Mouse (Mus musculus) T-cell, adult 2 months (primary cell): ENCODE data around the gene Gm11172.
"Not testable (repeated sequence)": the region's sequence is repeated elsewhere in the genome, so short reads cannot be mapped to it uniquely, and the experiment has no call there.

Experiments used
- DNase-seq: peaks from one replicate; pipeline ENCODE4 v3.0.0; 2022; ENCODE audit warnings: low spot score

Gene Gm11172

DNA sequence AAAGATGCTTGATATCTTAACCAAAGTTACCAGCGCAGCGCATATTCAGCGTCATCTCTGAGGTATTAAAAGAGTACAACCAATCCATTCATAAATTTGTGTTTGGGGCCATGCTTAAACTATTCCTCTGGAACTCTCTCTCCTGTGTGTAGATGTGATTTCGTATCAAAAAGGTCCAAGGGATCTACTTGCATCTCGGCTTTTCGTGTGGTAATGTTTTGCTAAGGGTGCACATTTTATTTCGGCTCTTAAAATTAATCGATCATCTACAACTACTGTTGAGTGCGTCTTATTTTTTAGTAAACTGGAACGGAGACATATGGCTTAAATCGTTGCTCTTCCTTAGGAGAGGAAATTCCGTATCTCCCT lies 21.8 kb downstream of the Gm11172 start:
- DNase-seq: no peak

GRCm38 (mm10) chr16:10834911-10835587 lies 22.3 kb downstream of the Gm11172 start, which contains the start of gene Rmi2:
Gene Rmi2 (plus strand): TSS chr16:10835059.
- DNase-seq: peak; percentile 83

GRCm38 (mm10) chr16:10836388-10836787 lies 23.7 kb downstream of the Gm11172 start:
- no peak for DNase-seq

- DNase-seq: no peak
These were observed 24.5 kb downstream of the Gm11172 start for GRCm38 (mm10) chr16:10837250-10837649.

DNA sequence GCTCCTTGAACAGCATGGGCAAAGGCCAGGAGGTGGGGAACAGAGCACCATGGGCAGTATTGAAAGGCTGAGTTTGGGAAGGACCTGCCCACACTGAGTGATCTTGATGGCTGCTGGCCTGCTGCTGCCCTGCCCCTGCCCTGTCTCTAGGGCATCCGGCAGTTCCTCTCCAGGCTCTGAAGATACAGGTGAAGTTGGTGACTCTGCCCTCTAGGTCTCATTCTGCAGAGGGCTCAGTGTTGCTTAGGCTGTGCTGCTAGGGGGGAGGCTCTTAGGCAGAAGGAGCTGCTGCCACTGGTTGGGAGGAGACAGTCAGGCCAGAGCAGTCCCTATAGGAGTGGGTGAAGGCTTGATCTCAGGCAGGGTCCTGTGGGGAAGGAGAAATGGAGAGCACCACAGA lies 25.2 kb downstream of the Gm11172 start:
- DNase-seq: no peak

- DNase-seq: no peak
These were observed 26.0 kb downstream of the Gm11172 start for GRCm38 (mm10) chr16:10838487-10839245.

- DNase-seq: no peak
These were observed 27.3 kb downstream of the Gm11172 start for GRCm38 (mm10) chr16:10840018-10840417.

GRCm38 (mm10) chr16:10842282-10842855 lies 29.7 kb downstream of the Gm11172 start:
- DNase-seq: no peak

DNA sequence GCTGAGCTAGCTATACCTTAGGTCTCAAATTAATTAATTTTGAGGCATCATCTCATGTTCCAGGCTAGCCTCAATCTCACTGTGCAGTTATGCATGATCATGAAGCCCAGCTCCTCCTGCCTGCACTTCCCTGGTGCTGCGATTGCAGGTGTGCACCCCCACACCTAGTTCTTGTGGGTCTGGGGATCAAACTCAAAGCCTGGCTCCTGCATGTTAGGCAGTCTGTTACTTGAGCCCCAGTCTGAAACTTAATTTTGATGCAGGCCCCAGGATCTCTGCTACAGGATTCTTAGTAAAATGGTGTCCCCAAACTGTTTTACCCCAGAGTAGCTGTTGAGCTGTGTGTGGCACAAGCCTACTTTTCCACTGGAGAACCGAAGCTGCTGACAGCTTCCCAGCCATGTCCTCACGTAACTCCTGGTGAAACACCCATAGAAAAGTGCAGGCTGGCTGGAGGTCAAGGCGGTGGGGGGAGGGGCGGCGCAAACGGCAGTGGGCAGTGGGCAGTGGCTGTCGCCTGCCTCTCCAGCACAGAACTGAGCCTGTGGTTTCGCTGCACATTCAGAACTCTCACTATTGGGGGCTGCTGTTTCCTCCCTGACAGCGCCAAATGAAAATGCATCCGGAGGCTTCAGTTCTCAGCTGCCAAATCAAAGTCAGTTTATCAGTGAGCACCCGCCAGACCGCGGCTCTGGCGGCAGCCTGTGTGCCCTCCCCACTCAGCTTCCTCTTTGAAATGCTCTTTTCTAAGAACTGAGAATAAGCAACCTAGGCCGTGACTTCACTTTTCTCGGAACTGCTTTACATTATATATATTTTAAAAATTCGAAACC lies 31.0 kb downstream of the Gm11172 start:
- DNase-seq: peak; percentile 85

DNA sequence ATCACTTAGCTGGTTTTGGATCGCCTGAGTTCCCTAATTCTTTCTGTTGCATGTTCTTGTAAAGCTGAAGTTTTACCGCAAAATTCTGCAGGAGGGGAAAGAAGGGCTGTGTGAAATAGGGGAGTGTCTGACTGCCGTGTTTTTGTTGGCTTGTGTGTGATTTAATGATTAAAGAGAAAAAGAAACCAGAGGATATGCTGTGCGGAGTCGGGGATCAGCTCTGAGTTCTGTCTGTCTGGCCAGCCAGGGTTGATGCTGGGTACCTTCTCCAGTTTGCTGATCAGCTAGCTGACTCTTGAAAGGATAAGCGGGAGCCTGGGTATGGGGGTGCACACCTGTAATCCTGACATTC lies 31.6 kb downstream of the Gm11172 start:
- DNase-seq: no peak

DNA sequence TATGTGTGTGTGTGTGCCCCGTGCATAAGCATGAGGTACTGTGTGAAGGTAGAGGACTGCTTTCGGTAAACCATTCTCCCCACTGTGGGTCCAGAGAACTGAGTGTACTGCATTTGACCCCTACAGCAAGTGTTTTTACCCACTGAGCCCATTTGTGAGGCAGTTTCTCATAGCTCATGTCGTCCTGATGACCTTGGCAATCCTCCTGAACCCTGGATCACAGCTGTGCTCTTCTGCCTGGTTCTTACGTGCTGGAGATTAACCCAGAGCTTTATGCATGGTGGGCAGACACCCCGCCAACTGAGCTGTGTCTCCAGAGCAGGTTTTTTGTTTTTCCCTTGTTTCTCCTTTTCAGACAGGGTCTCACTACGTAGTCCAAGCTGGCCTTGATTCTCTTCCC lies 33.2 kb downstream of the Gm11172 start:
- no peak for DNase-seq

DNA sequence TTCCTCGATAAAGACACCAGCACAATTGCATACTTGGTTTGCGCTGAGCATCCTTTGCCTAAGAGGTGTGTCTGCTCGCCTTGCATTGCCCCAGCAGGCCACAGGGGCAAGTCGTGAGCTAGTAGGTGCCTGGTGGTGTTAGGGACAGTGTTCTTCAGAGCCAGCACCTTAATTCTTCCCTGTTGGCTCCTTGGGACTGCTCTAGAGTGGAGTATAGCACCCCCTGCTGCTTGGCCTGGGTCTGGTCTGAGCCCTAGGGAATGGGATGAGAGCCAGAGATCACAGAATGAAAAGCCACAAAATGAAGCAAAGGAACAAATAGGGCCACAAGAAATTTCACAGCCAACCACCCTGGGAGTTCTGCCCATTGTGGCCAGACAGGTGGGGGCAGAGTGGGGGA lies 33.8 kb downstream of the Gm11172 start:
- DNase-seq: peak; percentile 60

GRCm38 (mm10) chr16:10849965-10850861 lies 37.5 kb downstream of the Gm11172 start:
- no peak for DNase-seq

DNA sequence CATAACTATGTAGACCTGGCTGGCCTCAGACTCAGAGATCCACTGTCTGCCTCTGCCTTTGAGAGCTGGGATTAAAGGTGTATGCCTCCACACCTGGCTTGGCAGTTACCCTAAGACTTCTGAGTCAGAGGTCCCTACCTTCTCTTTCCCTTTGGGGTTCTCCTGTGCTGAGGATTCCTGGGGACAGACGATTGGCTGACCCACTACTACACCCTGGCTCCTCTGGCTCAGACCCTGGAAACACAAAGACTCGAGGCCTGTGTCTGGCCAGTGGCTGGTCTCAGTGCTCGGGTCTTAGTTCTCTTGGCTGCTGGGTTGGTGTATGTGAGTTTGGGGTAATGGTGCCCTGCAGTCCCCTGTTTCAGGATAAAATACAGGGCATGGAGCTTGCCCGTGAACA lies 38.2 kb downstream of the Gm11172 start:
- DNase-seq: no peak

DNA sequence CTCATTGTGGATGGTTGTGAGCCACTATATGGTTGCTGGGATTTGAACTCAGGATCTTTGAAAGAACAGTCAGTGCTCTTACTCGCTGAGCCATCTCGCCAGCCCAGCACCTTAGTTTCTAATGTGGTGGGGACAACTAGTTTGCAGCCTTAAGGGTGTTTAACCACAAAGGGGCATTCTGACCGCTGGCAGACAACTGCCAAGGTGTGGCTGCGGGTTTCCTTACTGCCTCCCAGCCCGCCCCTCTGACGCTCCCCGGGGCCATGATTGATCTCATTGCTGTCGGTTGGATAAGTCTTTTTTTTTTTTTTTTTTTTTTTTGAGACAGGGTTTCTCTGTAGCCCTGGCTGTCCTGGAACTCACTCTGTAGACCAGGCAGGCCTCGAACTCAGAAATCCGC lies 39.5 kb downstream of the Gm11172 start:
- not testable (repeated sequence) for DNase-seq

DNA sequence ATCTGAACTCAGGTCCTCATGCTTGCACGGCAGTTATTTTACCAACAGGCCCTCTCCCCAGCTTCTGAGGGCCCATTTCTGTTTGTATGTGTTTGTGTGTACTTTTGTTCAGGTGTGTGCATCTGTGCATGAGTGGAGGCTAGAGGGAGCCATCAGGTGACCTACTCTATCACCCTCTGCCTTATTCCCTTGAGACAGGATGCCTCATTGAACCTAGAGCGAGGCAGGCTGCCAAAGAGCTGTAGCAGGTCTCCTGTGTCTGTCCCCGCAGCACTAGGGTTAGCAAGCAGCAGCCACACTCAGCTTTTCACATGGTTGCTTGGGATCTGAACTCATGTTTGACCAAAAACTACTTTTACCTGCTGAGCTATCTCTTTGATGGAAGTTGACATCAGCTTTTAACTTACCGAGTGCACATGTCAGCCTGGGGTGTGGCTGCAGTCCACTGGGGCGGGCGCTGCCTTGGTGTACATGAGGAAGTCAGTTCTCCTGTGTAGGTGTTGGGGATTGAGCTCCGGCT lies 47.1 kb downstream of the Gm11172 start:
- DNase-seq: no peak

GRCm38 (mm10) chr16:10861408-10861807 lies 48.7 kb downstream of the Gm11172 start:
- no peak for DNase-seq
